Mouse (Mus musculus) heart, embryonic 11.5 days (tissue): ENCODE measurements around the gene Vti1a. TPM values are rescaled to one million over a fixed set of nuclear protein-coding genes. Genes with fewer than 3 reads are reported as not detected.

Experiments used
- ATAC-seq: fragments of 200-750 bp; cut with Nextera tagmentation; replicated peaks from 2 replicates; pipeline ENCODE4 v1.8.0; 2017; ENCODE audit warnings: moderate library complexity; ENCODE audit not compliant: insufficient number of reproducible peaks, low FRiP score, low TSS enrichment
- H3K27ac ChIP-seq: fragments of 300-500 bp; sonication (generic); 2 replicates; pipeline ENCODE4 v1.5.1; 2014; ENCODE audit warnings: mild to moderate bottlenecking, low read depth, low read length
- H3K27me3 ChIP-seq: fragments of 300-500 bp; sonication (generic); 2 replicates; pipeline ENCODE4 v1.6.1; 2014; ENCODE audit warnings: mild to moderate bottlenecking, low read length, mixed read lengths; ENCODE audit not compliant: control insufficient read depth, insufficient read depth
- H3K36me3 ChIP-seq: fragments of 300-500 bp; sonication (generic); 2 replicates; pipeline ENCODE4 v1.6.1; 2014; ENCODE audit warnings: mild to moderate bottlenecking, low read length, moderate library complexity, mixed read lengths; ENCODE audit not compliant: control insufficient read depth, insufficient read depth
- H3K4me1 ChIP-seq: fragments of 300-500 bp; sonication (generic); 2 replicates; pipeline ENCODE4 v1.6.1; 2014; ENCODE audit warnings: low read length; ENCODE audit not compliant: control insufficient read depth, insufficient read depth
- H3K4me2 ChIP-seq: fragments of 300-500 bp; sonication (generic); 2 replicates; pipeline ENCODE4 v1.6.1; 2014; ENCODE audit warnings: mild to moderate bottlenecking, moderate library complexity
- H3K4me3 ChIP-seq: fragments of 300-500 bp; sonication (generic); 2 replicates; pipeline ENCODE4 v1.5.1; 2014; ENCODE audit warnings: low read depth, low read length
- H3K9ac ChIP-seq: fragments of 300-500 bp; sonication (generic); 2 replicates; pipeline ENCODE4 v1.6.1; 2014; ENCODE audit warnings: mild to moderate bottlenecking, low read depth, low read length, moderate library complexity
- H3K9me3 ChIP-seq: fragments of 300-500 bp; sonication (generic); replicated peaks from 2 replicates; pipeline ENCODE4 v1.6.1; 2016; ENCODE audit warnings: low read length; ENCODE audit not compliant: control insufficient read depth
- WGBS: fragments of 180-500 bp; shearing (Covaris S2); extraction: QIAGEN DNeasy Blood & Tissue Kit; methylation state at CpG from one replicate; pipeline ENCODE4 v1.1.7; 2014; ENCODE audit not compliant: insufficient replicate concordance; 5-methylcytosine and 5-hydroxymethylcytosine counted together
- polyA plus RNA-seq: library from polyadenylated mRNA; unstranded; fragments of >200 nt; fragmentation: Nextera tagmentation; extraction: Ambion mirVana; gene quantifications from 2 replicates; pipeline ENCODE4 v1.2.1, GENCODE M21; 2014

Vti1a gene
- polyA plus RNA-seq, 1 experiment from 2014 or later: 19.0 TPM

DNA sequence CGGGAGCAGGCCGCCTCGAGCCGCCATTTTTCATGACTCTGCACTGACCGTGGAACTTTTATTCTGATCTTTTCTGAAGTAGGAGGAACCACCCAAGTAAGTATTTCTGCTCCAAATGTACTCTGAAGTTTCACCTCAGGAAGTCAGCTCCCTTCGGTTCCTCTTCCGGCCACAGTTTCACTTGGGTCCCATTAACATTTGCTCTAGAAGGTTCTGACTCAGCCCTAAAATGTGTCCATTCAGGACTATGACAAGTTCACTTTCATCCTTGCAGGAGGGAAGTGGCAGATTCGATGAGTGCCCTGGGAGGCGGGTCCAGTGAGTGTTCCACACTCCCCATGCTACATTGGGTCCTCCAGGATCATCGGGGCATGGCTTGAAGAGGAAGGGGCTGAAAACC lies 333.3 kb downstream of the Vti1a start:
- no peak overlapping the region for H3K9ac ChIP-seq
- no peak for ATAC-seq
- H3K4me1 ChIP-seq: no peaks in the 10 kb centered on the region

DNA sequence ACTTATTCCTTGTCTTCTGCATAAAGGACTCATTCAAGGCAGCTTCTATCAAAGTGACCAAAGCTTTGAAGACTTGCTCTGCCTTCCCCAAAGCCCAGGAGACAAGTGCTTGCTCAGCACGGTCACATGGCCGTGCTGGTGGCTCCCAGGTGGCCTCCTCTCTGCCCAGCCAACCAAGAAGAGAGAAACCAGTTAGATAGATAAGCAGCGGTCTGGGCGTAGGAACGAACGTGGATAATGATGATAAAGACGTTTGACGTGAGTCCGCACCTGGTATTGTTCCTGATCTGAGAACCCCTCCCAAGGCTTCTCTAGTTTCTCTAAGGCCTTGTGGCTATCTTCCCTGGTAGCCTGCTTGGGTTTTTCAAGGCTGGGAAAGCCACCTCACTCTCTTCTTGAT lies 334.9 kb downstream of the Vti1a start:
- no peaks in the 10 kb centered on the region for H3K36me3 ChIP-seq
- H3K9ac ChIP-seq: no peak overlapping the region
- no peaks in the 10 kb centered on the region for H3K9me3 ChIP-seq
- no peak overlapping the region for H3K4me2 ChIP-seq
- no peak for ATAC-seq
- no peak overlapping the region for H3K4me3 ChIP-seq
- no peaks in the 10 kb centered on the region for H3K4me1 ChIP-seq
- H3K27ac ChIP-seq: no peak overlapping the region
- 0 out of 2 replicates have a peak, but pooled peaks cover 3% of the 10 kb centered on the region for H3K27me3 ChIP-seq
- 73% methylated on average over 9 of the region's 9 CpGs for WGBS

More for the DNA sequence above, 333.3 kb downstream of the Vti1a start:
- no peak overlapping the region for H3K27ac ChIP-seq
- no peak overlapping the region for H3K4me2 ChIP-seq
- H3K36me3 ChIP-seq: no peaks in the 10 kb centered on the region
- no peak overlapping the region for H3K4me3 ChIP-seq
- 90% methylated on average over 10 of the region's 10 CpGs for WGBS
- 0 out of 2 replicates have a peak, but pooled peaks cover 3% of the 10 kb centered on the region for H3K27me3 ChIP-seq
- H3K9me3 ChIP-seq: no peaks in the 10 kb centered on the region

- Histone ChIP-seq H3K27me3 (0 out of 2 replicates have a peak, but pooled peaks cover 3% of the 10 kb centered on the region), H3K4me2 (no peak overlapping the region), H3K4me3 (no peak overlapping the region), H3K9ac (no peak overlapping the region), H3K9me3 (no peaks in the 10 kb centered on the region), H3K4me1 (no peaks in the 10 kb centered on the region), H3K36me3 (no peaks in the 10 kb centered on the region), H3K27ac (no peak overlapping the region)
- 63% methylated on average over 7 of the region's 7 CpGs for WGBS
- no peak for ATAC-seq
Observed at GRCm38 (mm10) chr19:55652693-55653265, 336.7 kb downstream of the Vti1a start.

GRCm38 (mm10) chr19:55660165-55660564 lies 344.1 kb downstream of the Vti1a start:
- H3K27me3 ChIP-seq: no peaks in the 10 kb centered on the region
- H3K4me2 ChIP-seq: no peak overlapping the region
- H3K4me3 ChIP-seq: no peak overlapping the region
- no peak overlapping the region for H3K27ac ChIP-seq
- H3K36me3 ChIP-seq: no peaks in the 10 kb centered on the region
- no peak for ATAC-seq
- WGBS: 86% methylated on average over 11 of the region's 11 CpGs
- no peak overlapping the region for H3K9ac ChIP-seq
- H3K4me1 ChIP-seq: no peaks in the 10 kb centered on the region
- no peaks in the 10 kb centered on the region for H3K9me3 ChIP-seq

DNA sequence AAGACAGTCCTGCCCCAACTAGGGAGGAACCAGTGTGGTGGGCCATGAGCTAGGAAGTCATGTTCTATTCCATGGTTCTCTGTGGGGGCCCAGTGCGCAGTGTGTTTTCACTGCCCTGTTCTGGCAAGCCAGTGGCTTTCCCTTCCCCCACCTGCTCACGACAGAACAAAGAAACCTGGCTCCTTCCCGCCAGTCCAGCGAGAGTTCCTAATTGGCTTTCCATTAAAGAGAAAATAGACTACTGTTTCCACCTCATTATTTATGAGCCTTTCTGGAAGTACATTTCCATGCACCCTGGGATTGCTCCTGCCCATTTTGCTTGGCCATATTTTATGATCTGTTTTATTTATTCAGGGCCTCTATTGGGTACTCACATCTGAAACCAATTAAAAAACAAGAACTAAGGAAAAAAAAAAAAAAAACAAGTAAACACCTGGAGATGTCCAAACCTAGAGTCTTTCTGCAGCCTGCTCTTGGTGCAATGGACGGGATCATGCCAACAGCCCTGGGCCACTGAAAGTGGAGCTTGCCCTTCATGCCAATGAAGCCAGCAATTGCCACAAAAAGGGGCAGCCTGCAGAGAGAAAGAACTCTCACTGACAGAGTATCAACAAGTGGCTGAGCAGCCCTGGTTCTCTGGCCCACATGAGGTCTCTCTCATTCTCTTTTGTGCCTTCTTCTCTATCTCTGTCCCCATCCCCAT lies 346.6 kb downstream of the Vti1a start:
- no peaks in the 10 kb centered on the region for H3K36me3 ChIP-seq
- no peak overlapping the region for H3K4me3 ChIP-seq
- no peak overlapping the region for H3K27ac ChIP-seq
- H3K4me1 ChIP-seq: no peaks in the 10 kb centered on the region
- H3K4me2 ChIP-seq: no peak overlapping the region
- no peaks in the 10 kb centered on the region for H3K9me3 ChIP-seq
- 64% methylated on average over 5 of the region's 5 CpGs for WGBS
- ATAC-seq: no peak
- no peak overlapping the region for H3K9ac ChIP-seq
- H3K27me3 ChIP-seq: no peaks in the 10 kb centered on the region

DNA sequence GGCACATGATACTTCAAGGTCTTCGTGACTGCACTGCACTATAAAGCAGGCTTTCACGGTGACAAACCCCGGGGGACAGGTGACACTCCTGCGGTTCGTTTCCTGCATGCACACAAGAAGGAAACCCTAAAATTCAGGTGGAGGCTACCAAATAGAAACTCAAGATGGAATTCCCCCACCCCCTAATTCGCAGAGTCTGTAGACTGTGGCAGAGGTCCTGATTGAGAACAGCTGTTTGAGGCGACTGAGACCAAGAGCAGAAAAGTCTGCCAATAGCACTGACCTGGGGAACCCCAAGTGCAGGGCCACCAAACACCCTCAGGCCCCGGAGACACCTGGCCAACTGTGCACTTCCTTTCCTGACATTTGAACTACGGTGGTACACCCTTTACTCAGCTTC lies 351.7 kb downstream of the Vti1a start:
- WGBS: 72% methylated on average over 9 of the region's 9 CpGs
- no peak overlapping the region for H3K4me2 ChIP-seq
- no peak for ATAC-seq
- H3K4me3 ChIP-seq: no peak overlapping the region
- peaks cover 3% of the 10 kb centered on the region; the same call in 1 of the 2 replicates for H3K27me3 ChIP-seq
- H3K4me1 ChIP-seq: no peaks in the 10 kb centered on the region
- no peaks in the 10 kb centered on the region for H3K9me3 ChIP-seq
- H3K9ac ChIP-seq: no peak overlapping the region
- H3K27ac ChIP-seq: no peak overlapping the region
- no peaks in the 10 kb centered on the region for H3K36me3 ChIP-seq

DNA sequence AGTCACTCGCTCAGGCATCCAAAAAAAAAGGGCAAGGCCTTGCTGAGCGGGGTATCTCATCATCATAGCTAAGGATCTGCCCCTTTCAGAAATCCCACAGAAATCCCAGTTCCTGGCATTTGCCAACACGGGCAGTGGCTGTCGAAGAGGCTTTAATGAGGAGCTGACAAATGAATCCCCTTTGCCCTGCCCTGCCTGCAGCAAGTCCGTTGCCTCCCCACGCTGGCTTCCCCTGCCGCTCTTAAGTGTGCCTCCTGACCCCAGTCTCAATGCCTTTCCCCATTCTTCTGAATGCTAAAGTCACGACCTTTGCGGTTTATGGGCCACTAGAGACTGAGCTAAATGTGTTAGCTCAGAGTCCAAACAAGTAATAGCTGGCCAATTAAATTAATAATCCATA lies 352.8 kb downstream of the Vti1a start:
- WGBS: 63% methylated on average over 9 of the region's 9 CpGs
- H3K9me3 ChIP-seq: no peaks in the 10 kb centered on the region
- no peak overlapping the region for H3K27ac ChIP-seq
- peaks cover 3% of the 10 kb centered on the region; the same call in 1 of the 2 replicates for H3K27me3 ChIP-seq
- no peaks in the 10 kb centered on the region for H3K36me3 ChIP-seq
- H3K9ac ChIP-seq: no peak overlapping the region
- H3K4me2 ChIP-seq: no peak overlapping the region
- no peak overlapping the region for H3K4me3 ChIP-seq
- H3K4me1 ChIP-seq: no peaks in the 10 kb centered on the region
- no peak for ATAC-seq
